Mouse (Mus musculus) R1 (cell line): ENCODE measurements at regions not wholly inside any gene's neighbourhood (a gene's known extent, or its start where the extent isn't known, plus 50 kb on each side); places are given as distances from the start of the nearest gene placed in this dataset.

ENCODE experiments used
- DNase-seq: peaks from one replicate; pipeline ENCODE4 v3.0.0-alpha.2; 2018; ENCODE audit warnings: low read depth, low spot score

DNA sequence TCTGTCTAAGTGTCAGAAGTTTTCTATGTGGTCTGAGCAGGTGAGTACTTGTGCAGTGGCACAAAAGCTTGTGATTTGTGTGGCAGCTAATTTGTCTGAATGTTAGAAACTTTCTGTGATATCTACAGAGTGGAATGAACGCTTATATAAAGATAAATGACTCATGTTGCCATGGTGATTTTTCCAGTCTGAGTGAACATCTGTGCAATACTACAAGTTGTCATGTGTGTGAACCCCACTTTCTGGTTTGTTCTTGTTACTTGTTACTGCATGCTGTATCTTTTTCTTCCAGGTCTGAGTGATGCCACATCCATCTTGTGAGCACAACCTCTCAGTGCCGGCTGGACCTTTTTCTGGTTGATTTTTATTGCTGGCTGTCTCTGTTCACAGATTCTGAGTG lies 96.8 kb downstream of the Btbd35f7 start:
- no peak for DNase-seq

DNA sequence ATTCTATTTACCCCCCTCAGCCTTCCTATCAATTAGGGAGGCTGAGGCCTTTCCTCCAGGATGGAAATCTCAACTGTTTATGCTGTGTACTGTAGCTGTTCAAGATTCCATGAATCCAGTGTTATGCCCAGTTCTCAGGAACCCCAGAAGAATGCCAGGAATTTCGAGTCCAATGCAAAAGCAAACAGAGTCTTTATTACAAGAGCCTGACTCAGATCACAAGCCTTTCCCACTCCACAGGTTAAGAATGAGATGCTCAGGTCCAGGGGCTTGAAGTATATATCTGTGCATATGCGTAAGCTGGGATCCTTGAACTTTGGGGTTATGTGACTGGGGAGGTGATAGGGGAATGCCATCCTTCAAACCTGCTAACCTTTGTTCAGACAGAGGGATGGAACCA lies 129.6 kb downstream of the Btbd35f7 start:
- DNase-seq, result peak; percentile 20

- DNase-seq, result no peak
Observed at GRCm38 (mm10) chrX:5798902-5799301, 130.0 kb downstream of the Btbd35f7 start.

GRCm38 (mm10) chrX:5803181-5803580 lies 134.3 kb downstream of the Btbd35f7 start:
- DNase-seq, result peak; percentile 1
